9 mouse cellular contexts compared by ENCODE assay signal in the genomic region with DNA sequence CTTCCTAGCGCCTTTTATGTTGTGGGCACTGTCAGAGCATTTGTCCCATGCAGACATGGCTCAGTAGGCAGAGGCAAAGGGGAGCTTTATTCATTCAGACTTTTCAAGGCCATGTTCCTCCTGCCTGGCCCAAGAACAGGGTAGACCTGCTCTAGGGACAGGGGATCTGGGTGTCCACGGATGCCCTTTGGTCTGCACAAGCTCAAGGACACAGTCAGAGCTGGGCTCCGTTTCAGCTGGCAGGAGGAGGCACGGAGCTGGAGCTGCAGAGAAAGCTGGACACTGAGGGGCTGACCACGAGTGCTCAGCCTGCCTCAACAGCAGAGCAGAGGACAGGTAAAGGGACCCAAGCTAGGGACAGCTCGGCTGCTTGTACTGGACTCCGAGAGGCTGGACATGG. TPM values are rescaled to one million over a fixed set of nuclear protein-coding genes. Genes with fewer than 3 reads are reported as not detected.
DNase-seq lines count a peak whose midpoint lies in the region; ATAC-seq lines count a peak whose summit lies in the region.
"Had no signal": no experiment of that assay in that cellular context is flagged by ENCODE, and none has a peak within 500 bp of the region (broad histone marks: within the 10 kb centered on the region; RNA-seq: fewer than 3 reads in every experiment).

No protein-coding gene starts in this region.

- no peaks in the 10 kb centered on the region for H3K9me3 ChIP-seq in hindbrain, embryonic 13.5 days

- peak overlapping the region; percentile 60 for H3K9ac ChIP-seq in hindbrain, embryonic 13.5 days

- H3K4me1 ChIP-seq in hindbrain, embryonic 13.5 days (replicated peaks): peaks cover 75% of the 10 kb centered on the region

- H3K4me2 ChIP-seq in hindbrain, embryonic 13.5 days: no peak overlapping the region

- ATAC-seq in hindbrain, embryonic 13.5 days (ENCODE audit: low FRiP score): no peak
- ATAC-seq in erythroblast, adult 5-6 weeks (replicated peaks; ENCODE audit: low FRiP score, poor library complexity, severe bottlenecking): no peak

- DNase-seq in gastrocnemius, adult 18-20 months (ENCODE audit: low spot score): peak; percentile 62
- no peak for DNase-seq in gastrocnemius, postnatal 4 days (ENCODE audit: low spot score in 2 of 2)
- DNase-seq in adrenal gland, adult (ENCODE audit: inconsistent age in 2 of 2, low spot score in 1 of 2): peak; percentile 91 to 93
- peak; percentile 37 for DNase-seq in gastrocnemius, postnatal 10 days
- DNase-seq in lung, postnatal 25 days (ENCODE audit: low spot score): no peak
- DNase-seq in right cerebral cortex, postnatal 14 days: no peak

- 68% methylated on average over 7 of the region's 7 CpGs for WGBS in hindbrain, embryonic 13.5 days

- no peak overlapping the region for H3K4me3 ChIP-seq in hindbrain, embryonic 13.5 days

- no peaks in the 10 kb centered on the region for H3K27me3 ChIP-seq in hindbrain, embryonic 13.5 days

- H3K27ac ChIP-seq in hindbrain, embryonic 13.5 days: peak overlapping the region; percentile 87
- H3K27ac ChIP-seq: macrophage had no signal

- no peaks in the 10 kb centered on the region for H3K36me3 ChIP-seq in hindbrain, embryonic 13.5 days

RNA-seq across cellular contexts. Expression of a gene that starts 46.8 kb away (rescaled TPM):
- total RNA-seq in gastrocnemius, adult 18-20 months (2021): 10 to 100 TPM in 1 of 2 experiments, 1 to 10 TPM in 1; 8.1 to 10.6 TPM
- 10 to 100 TPM; 12.6 to 14.4 TPM for total RNA-seq in gastrocnemius, postnatal 4 days (2021)
- total RNA-seq in gastrocnemius, postnatal 10 days (2021): 10 to 100 TPM; 17.2 to 23.3 TPM
- 20.4 and 20.7 TPM in 2 replicates for polyA plus RNA-seq in hindbrain, embryonic 13.5 days (2015; fragmentation: Nextera tagmentation; extraction: Ambion mirVana)
- total RNA-seq in erythroblast, adult 5-6 weeks (2015; ENCODE audit: low replicate concordance): 0.63 TPM in 1 of 2 replicates, not detected in the other
- total RNA-seq in erythroblast, adult 5-6 weeks (2017; ENCODE audit: low replicate concordance): 0.68 and 0.98 TPM in 2 replicates
- polyA plus RNA-seq: macrophage had no signal

Comparison
In these comparisons a context has a peak if more than half of its experiments do, and no peak if none do; other contexts are left out.
1. DNase-seq: peak in gastrocnemius, adult 18-20 months (single experiment), adrenal gland, adult (2 of 2) and gastrocnemius, postnatal 10 days (single experiment); none in gastrocnemius, postnatal 4 days (0 of 2), lung, postnatal 25 days (single experiment) and right cerebral cortex, postnatal 14 days (single experiment).
2. RNA of a gene that starts 46.8 kb away (total RNA-seq): 17.2 to 23.3 TPM in gastrocnemius, postnatal 10 days, 12.6 to 14.4 TPM in gastrocnemius, postnatal 4 days and 8.1 to 10.6 TPM in gastrocnemius, adult 18-20 months; 0.63 to 0.98 TPM in erythroblast, adult 5-6 weeks; every median in the first group is over 4 times any median in the second.